Comparison of ENCODE assay signal across 20 mouse cellular contexts in the genomic region with DNA sequence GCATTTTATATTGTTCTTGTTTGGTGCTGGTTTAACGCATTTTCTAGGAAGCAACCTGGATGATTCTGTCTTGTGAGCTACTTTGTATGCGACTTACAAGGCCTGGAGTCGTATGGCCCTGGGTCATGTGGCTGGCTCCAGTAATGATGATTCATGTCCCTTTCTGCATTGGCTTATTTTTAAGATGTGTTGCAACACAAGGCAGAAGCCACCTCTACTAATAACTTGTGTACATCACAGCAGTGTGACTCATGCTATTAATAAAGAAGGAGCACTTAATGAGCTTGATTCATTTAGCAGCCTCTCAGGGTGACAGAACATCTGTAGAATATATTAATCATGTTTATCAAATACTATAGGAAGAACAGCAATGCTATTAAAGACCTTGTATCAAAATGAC.
DNase-seq lines count a peak whose midpoint lies in the region; ATAC-seq lines count a peak whose summit lies in the region.
"Had no signal": no experiment of that assay in that cellular context is flagged by ENCODE, and none has a peak within 500 bp of the region (broad histone marks: within the 10 kb centered on the region; RNA-seq: fewer than 3 reads in every experiment).

No protein-coding gene starts in this region.

- H3K27me3 ChIP-seq in neural tube, embryonic 15.5 days (replicated peaks) = no peaks in the 10 kb centered on the region
- H3K27me3 ChIP-seq: forebrain, embryonic 13.5 days had no signal

- no peak overlapping the region for H3K27ac ChIP-seq in neural tube, embryonic 15.5 days (replicated peaks)
- H3K27ac ChIP-seq: embryonic facial prominence, embryonic 10.5 days; forebrain, embryonic 13.5 days; gastrocnemius, adult 2 months; heart, embryonic 10.5 days had no signal

- H3K4me2 ChIP-seq in neural tube, embryonic 15.5 days = no peak overlapping the region
- H3K4me2 ChIP-seq: forebrain, embryonic 13.5 days had no signal

- no peaks in the 10 kb centered on the region for H3K4me1 ChIP-seq in neural tube, embryonic 15.5 days
- H3K4me1 ChIP-seq: embryonic facial prominence, embryonic 10.5 days; forebrain, embryonic 13.5 days; heart, embryonic 10.5 days had no signal

- no peaks in the 10 kb centered on the region for H3K9me3 ChIP-seq in neural tube, embryonic 15.5 days (replicated peaks)
- H3K9me3 ChIP-seq: embryonic facial prominence, embryonic 10.5 days; forebrain, embryonic 13.5 days; heart, embryonic 10.5 days had no signal

- no peak overlapping the region for H3K9ac ChIP-seq in neural tube, embryonic 15.5 days (replicated peaks)
- H3K9ac ChIP-seq: forebrain, embryonic 13.5 days had no signal

- H3K36me3 ChIP-seq in neural tube, embryonic 15.5 days = no peaks in the 10 kb centered on the region
- H3K36me3 ChIP-seq: embryonic facial prominence, embryonic 10.5 days; heart, embryonic 10.5 days had no signal

- WGBS in neural tube, embryonic 15.5 days = 85% methylated on average over 3 of the region's 3 CpGs

- 0 out of 2 replicates have a peak, but pooled peaks have one; percentile 21 for ATAC-seq in neural tube, embryonic 15.5 days (ENCODE audit: low FRiP score)
- ATAC-seq: forebrain, embryonic 13.5 days; intestine, embryonic 16.5 days had no signal

- peak; percentile 3 for DNase-seq in adrenal gland, postnatal 25 days
- DNase-seq in adrenal gland, postnatal 10 days = no peak
- DNase-seq in neural tube, embryonic 10.5 days (ENCODE audit: extremely low spot score, low spot score) = no peak
- peak; percentile 9 for DNase-seq in brain, adult 2 months (ENCODE audit: low read depth, low spot score)
- no peak for DNase-seq in gastrocnemius, adult 8-10 months (ENCODE audit: low spot score in 2 of 2)
- DNase-seq in embryo, embryonic 10.5 days (ENCODE audit: low spot score) = no peak
- DNase-seq: cerebellum, adult 18-20 months; cerebellum, adult 9-11 months; cerebellum, postnatal 36 days; gastrocnemius, adult 2 months; gastrocnemius, postnatal 36 days; heart, adult 18-20 months; heart, postnatal 10 days; heart, postnatal 4 days; kidney, adult 2 months had no signal

- no peak overlapping the region for H3K4me3 ChIP-seq in neural tube, embryonic 15.5 days (replicated peaks)
- H3K4me3 ChIP-seq: embryonic facial prominence, embryonic 10.5 days; forebrain, embryonic 13.5 days; gastrocnemius, adult 2 months; heart, embryonic 10.5 days had no signal

Comparison
In these comparisons a context has a peak if more than half of its experiments do, and no peak if none do; other contexts are left out.
1. DNase-seq: peak in adrenal gland, postnatal 25 days (single experiment) and brain, adult 2 months (single experiment); none in adrenal gland, postnatal 10 days (single experiment), neural tube, embryonic 10.5 days (single experiment), gastrocnemius, adult 8-10 months (0 of 2) and embryo, embryonic 10.5 days (single experiment).